Mouse (Mus musculus) kidney, embryonic 14.5 days (tissue): Measurements from ENCODE around the gene Atp6v0d1. TPM values are rescaled to one million over a fixed set of nuclear protein-coding genes. Genes with fewer than 3 reads are reported as not detected.
A peak's percentile ranks its signal among the peaks of the same experiment; 100 is the strongest.

ENCODE experiments used
- ATAC-seq: fragments of 200-750 bp; cut with Nextera tagmentation; 2 replicates; pipeline ENCODE4 v1.8.0; 2017; ENCODE audit warnings: moderate number of reproducible peaks, mild to moderate bottlenecking, moderate TSS enrichment, moderate library complexity; ENCODE audit not compliant: low FRiP score, low TSS enrichment
- H3K27ac ChIP-seq: fragments of 300-500 bp; sonication (generic); 2 replicates; pipeline ENCODE4 v1.5.1; 2014; ENCODE audit warnings: low read depth, mild to moderate bottlenecking, low read length, moderate library complexity, mixed read lengths
- H3K27me3 ChIP-seq: fragments of 300-500 bp; sonication (generic); 2 replicates; pipeline ENCODE4 v1.6.1; 2014; ENCODE audit warnings: mild to moderate bottlenecking, low read length; ENCODE audit not compliant: control insufficient read depth, insufficient read depth
- H3K36me3 ChIP-seq: fragments of 300-500 bp; sonication (generic); 2 replicates; pipeline ENCODE4 v1.6.1; 2014; ENCODE audit warnings: low read length, mixed read lengths; ENCODE audit not compliant: control insufficient read depth, insufficient read depth
- H3K4me1 ChIP-seq: fragments of 300-500 bp; sonication (generic); 2 replicates; pipeline ENCODE4 v1.6.1; 2014; ENCODE audit warnings: low read length, mixed read lengths; ENCODE audit not compliant: control insufficient read depth, insufficient read depth
- H3K4me2 ChIP-seq: fragments of 300-500 bp; sonication (generic); replicated peaks from 2 replicates; pipeline ENCODE4 v1.6.1; 2014; ENCODE audit warnings: low read depth, mild to moderate bottlenecking, low read length
- H3K4me3 ChIP-seq: fragments of 300-500 bp; sonication (generic); 2 replicates; pipeline ENCODE4 v1.5.1; 2014; ENCODE audit warnings: mild to moderate bottlenecking, low read length
- H3K9ac ChIP-seq: fragments of 300-500 bp; sonication (generic); 2 replicates; pipeline ENCODE4 v1.6.1; 2014; ENCODE audit warnings: low read depth, mild to moderate bottlenecking, low read length, moderate library complexity
- H3K9me3 ChIP-seq: fragments of 300-500 bp; sonication (generic); 2 replicates; pipeline ENCODE4 v1.6.1; 2016; ENCODE audit warnings: low read length; ENCODE audit not compliant: control insufficient read depth
- WGBS: fragments of 180-500 bp; shearing (Covaris S2); extraction: QIAGEN DNeasy Blood & Tissue Kit; methylation state at CpG from one replicate; pipeline ENCODE4 v1.1.7; 2014; 5-methylcytosine and 5-hydroxymethylcytosine counted together
- polyA plus RNA-seq: library from polyadenylated mRNA; unstranded; fragments of >200 nt; fragmentation: Nextera tagmentation; extraction: Ambion mirVana; gene quantifications from 2 replicates; pipeline ENCODE4 v1.2.1, GENCODE M21; 2014

Gene Atp6v0d1
- polyA plus RNA-seq, 1 experiment from 2014 or later, result 90.1 TPM

GRCm38 (mm10) chr8:105521061-105521460 is 44.8 kb downstream of the Atp6v0d1 start:
- WGBS, result 2% methylated on average over 3 of the region's 3 CpGs
- H3K4me3 ChIP-seq, result peak overlapping the region; percentile 75; the same call in 1 of the 2 replicates
- peak overlapping the region; percentile 8 for H3K9ac ChIP-seq
- H3K9me3 ChIP-seq, result no peaks in the 10 kb centered on the region
- peak overlapping the region; percentile 98 for H3K4me2 ChIP-seq
- peaks cover 27% of the 10 kb centered on the region for H3K36me3 ChIP-seq
- no peaks in the 10 kb centered on the region for H3K27me3 ChIP-seq
- 0 out of 2 replicates have a peak overlapping the region, but pooled peaks have one; percentile 38 for H3K27ac ChIP-seq
- H3K4me1 ChIP-seq, result peaks cover 54% of the 10 kb centered on the region
- no peak for ATAC-seq

GRCm38 (mm10) chr8:105520521-105520920 is 45.3 kb downstream of the Atp6v0d1 start:
- ATAC-seq, result no peak
- no peaks in the 10 kb centered on the region for H3K9me3 ChIP-seq
- H3K27ac ChIP-seq, result peak overlapping the region; percentile 38; the same call in 1 of the 2 replicates
- H3K9ac ChIP-seq, result peak overlapping the region; percentile 8; the same call in 1 of the 2 replicates
- peak overlapping the region; percentile 75 for H3K4me3 ChIP-seq
- no peaks in the 10 kb centered on the region for H3K27me3 ChIP-seq
- H3K4me1 ChIP-seq, result peaks cover 55% of the 10 kb centered on the region
- peaks cover 27% of the 10 kb centered on the region for H3K36me3 ChIP-seq
- 29% methylated on average over 5 of the region's 5 CpGs for WGBS
- peak overlapping the region; percentile 98 for H3K4me2 ChIP-seq

GRCm38 (mm10) chr8:105519591-105519990 is 46.3 kb downstream of the Atp6v0d1 start:
- Histone ChIP-seq H3K9ac (peak overlapping the region; percentile 81; the same call in 1 of the 2 replicates), H3K4me3 (peak overlapping the region; percentile 75), H3K27ac (peak overlapping the region; percentile 85; the same call in 1 of the 2 replicates), H3K36me3 (peaks cover 19% of the 10 kb centered on the region), H3K27me3 (no peaks in the 10 kb centered on the region), H3K4me2 (peak overlapping the region; percentile 98), H3K4me1 (peaks cover 55% of the 10 kb centered on the region), H3K9me3 (no peaks in the 10 kb centered on the region)
- 0% methylated on average over 2 of the region's 2 CpGs for WGBS
- peak; percentile 29; the same call in 1 of the 2 replicates for ATAC-seq

GRCm38 (mm10) chr8:105518436-105519313 is 47.2 kb downstream of the Atp6v0d1 start, which contains the start of gene Hsd11b2:
TSS of gene Hsd11b2 (plus strand) at chr8:105518755.
- under 1% methylated on average over 67 of the region's 68 CpGs for WGBS
- H3K36me3 ChIP-seq, result peaks cover 11% of the 10 kb centered on the region; the same call in 1 of the 2 replicates
- no peaks in the 10 kb centered on the region for H3K9me3 ChIP-seq
- H3K4me3 ChIP-seq, result peak within 1 kb of the TSS; percentile 75
- H3K4me1 ChIP-seq, result peaks cover 55% of the 10 kb centered on the region
- peak within 1 kb of the TSS; percentile 81 for H3K9ac ChIP-seq
- peak; percentile 63 for ATAC-seq
- H3K27ac ChIP-seq, result peak within 1 kb of the TSS; percentile 85
- peak within 1 kb of the TSS; percentile 98 for H3K4me2 ChIP-seq
- no peaks in the 10 kb centered on the region for H3K27me3 ChIP-seq

GRCm38 (mm10) chr8:105517346-105517745 is 48.5 kb downstream of the Atp6v0d1 start:
- WGBS, result 42% methylated on average over 8 of the region's 8 CpGs
- peaks cover under 1% of the 10 kb centered on the region; the same call in 1 of the 2 replicates for H3K36me3 ChIP-seq
- H3K9ac ChIP-seq, result no peak overlapping the region
- no peak overlapping the region for H3K27ac ChIP-seq
- H3K4me3 ChIP-seq, result peak overlapping the region; percentile 2; the same call in 1 of the 2 replicates
- H3K4me2 ChIP-seq, result peak overlapping the region; percentile 31
- H3K27me3 ChIP-seq, result no peaks in the 10 kb centered on the region
- no peaks in the 10 kb centered on the region for H3K9me3 ChIP-seq
- H3K4me1 ChIP-seq, result peaks cover 50% of the 10 kb centered on the region
- ATAC-seq, result no peak

- Histone ChIP-seq H3K36me3 (no peaks in the 10 kb centered on the region), H3K9ac (peak overlapping the region; percentile 40; the same call in 1 of the 2 replicates), H3K4me1 (peaks cover 37% of the 10 kb centered on the region), H3K4me2 (peak overlapping the region; percentile 30), H3K27me3 (no peaks in the 10 kb centered on the region), H3K27ac (peak overlapping the region; percentile 5; the same call in 1 of the 2 replicates), H3K4me3 (peak overlapping the region; percentile 1; the same call in 1 of the 2 replicates), H3K9me3 (no peaks in the 10 kb centered on the region)
- 13% methylated on average over 12 of the region's 12 CpGs for WGBS
- peak; percentile 64 for ATAC-seq
Observed at GRCm38 (mm10) chr8:105516018-105516645, 49.7 kb downstream of the Atp6v0d1 start.

- Histone ChIP-seq H3K27me3 (no peaks in the 10 kb centered on the region), H3K4me2 (no peak overlapping the region), H3K9ac (no peak overlapping the region), H3K4me3 (no peak overlapping the region), H3K36me3 (no peaks in the 10 kb centered on the region), H3K9me3 (no peaks in the 10 kb centered on the region), H3K4me1 (peaks cover 33% of the 10 kb centered on the region), H3K27ac (no peak overlapping the region)
- no peak for ATAC-seq
- WGBS, result 64% methylated on average over 5 of the region's 5 CpGs
Observed at GRCm38 (mm10) chr8:105514656-105515055, 51.2 kb downstream of the Atp6v0d1 start.

- Histone ChIP-seq H3K9ac (no peak overlapping the region), H3K4me2 (no peak overlapping the region), H3K4me3 (no peak overlapping the region), H3K4me1 (peaks cover 35% of the 10 kb centered on the region), H3K9me3 (no peaks in the 10 kb centered on the region), H3K27me3 (no peaks in the 10 kb centered on the region), H3K36me3 (no peaks in the 10 kb centered on the region), H3K27ac (no peak overlapping the region)
- 86% methylated on average over 6 of the region's 6 CpGs for WGBS
- ATAC-seq, result no peak
Observed at GRCm38 (mm10) chr8:105514194-105514593, 51.7 kb downstream of the Atp6v0d1 start.
